Mouse (Mus musculus) small intestine, adult 2 months (tissue): ENCODE data around the gene Pik3r5. TPM values are rescaled to one million over a fixed set of nuclear protein-coding genes. Genes with fewer than 3 reads are reported as not detected.

Experiments
- H3K27ac ChIP-seq: fragments of 200-500 bp; 2 replicates; pipeline ENCODE4 v1.5.1; 2012; ENCODE audit warnings: low read depth, low read length, control low read depth, inconsistent platforms; ENCODE audit not compliant: insufficient read depth
- H3K27me3 ChIP-seq: fragments of 200-500 bp; 2 replicates; pipeline ENCODE4 v1.6.1; 2012; ENCODE audit warnings: mild to moderate bottlenecking, moderate library complexity, low read length, inconsistent platforms; ENCODE audit not compliant: control insufficient read depth, insufficient read depth
- H3K36me3 ChIP-seq: fragments of 200-500 bp; 2 replicates; pipeline ENCODE4 v1.6.1; 2012; ENCODE audit warnings: mild to moderate bottlenecking, low read length, control low read depth, inconsistent platforms; ENCODE audit not compliant: control insufficient read depth, insufficient read depth
- H3K4me1 ChIP-seq: fragments of 200-500 bp; 2 replicates; pipeline ENCODE4 v1.6.1; 2012; ENCODE audit warnings: low read length, inconsistent platforms, mixed read lengths; ENCODE audit not compliant: control insufficient read depth, insufficient read depth, insufficient read length
- H3K4me3 ChIP-seq: fragments of 200-500 bp; 2 replicates; pipeline ENCODE4 v1.5.1; 2012; ENCODE audit warnings: low read depth, mild to moderate bottlenecking, control low read depth, inconsistent platforms, low read length, moderate library complexity
- CTCF ChIP-seq: fragments of 200-500 bp; IDR thresholded peaks from 2 replicates; pipeline ENCODE4 v1.5.1; 2012; ENCODE audit warnings: low read depth, mild to moderate bottlenecking, control low read depth, inconsistent platforms, low read length, moderate library complexity, mixed read lengths; ENCODE audit not compliant: insufficient replicate concordance, insufficient read length; ENCODE audit errors: extremely low read depth
- POLR2A ChIP-seq: fragments of 200-500 bp; IDR thresholded peaks from 2 replicates; pipeline ENCODE4 v1.6.1; 2012; ENCODE audit warnings: low read depth, mild to moderate bottlenecking, control low read depth, inconsistent platforms, low read length, moderate library complexity
- WGBS: fragments of 180-500 bp; shearing (Covaris S2); methylation state at CpG from one replicate; pipeline ENCODE4 v1.1.7; 2018; 5-methylcytosine and 5-hydroxymethylcytosine counted together
- polyA plus RNA-seq: library from polyadenylated mRNA; depleted of rRNA; stranded (reverse); fragments of >200 nt; gene quantifications from 2 replicates; pipeline ENCODE4 v1.2.3, GENCODE M21; 2012

The Pik3r5 gene
- polyA plus RNA-seq, 1 experiment = 8.9 TPM

GRCm38 (mm10) chr11:68393897-68394490, 37.9 kb upstream of the Pik3r5 start:
- H3K27ac ChIP-seq = no peak overlapping the region
- H3K36me3 ChIP-seq = no peaks in the 10 kb centered on the region
- H3K27me3 ChIP-seq = peaks cover 28% of the 10 kb centered on the region
- no peaks in the 10 kb centered on the region for H3K4me1 ChIP-seq
- TF ChIP-seq CTCF (no peak), POLR2A (no peak)
- 37% methylated on average over 2 of the region's 2 CpGs for WGBS
- no peak overlapping the region for H3K4me3 ChIP-seq

- TF ChIP-seq CTCF (no peak), POLR2A (no peak)
- WGBS = 42% methylated on average over 4 of the region's 4 CpGs
- H3K4me3 ChIP-seq = no peak overlapping the region
- H3K27me3 ChIP-seq = peaks cover 30% of the 10 kb centered on the region
- no peaks in the 10 kb centered on the region; the same call in 1 of the 2 replicates for H3K4me1 ChIP-seq
- H3K36me3 ChIP-seq = no peaks in the 10 kb centered on the region
- H3K27ac ChIP-seq = no peak overlapping the region
These were observed 37.2 kb upstream of the Pik3r5 start for GRCm38 (mm10) chr11:68394749-68395148.

GRCm38 (mm10) chr11:68395546-68395945, 36.4 kb upstream of the Pik3r5 start:
- TF ChIP-seq CTCF (no peak), POLR2A (no peak)
- no peaks in the 10 kb centered on the region for H3K36me3 ChIP-seq
- H3K27me3 ChIP-seq = peaks cover 32% of the 10 kb centered on the region
- H3K4me1 ChIP-seq = no peaks in the 10 kb centered on the region; the same call in 1 of the 2 replicates
- H3K27ac ChIP-seq = no peak overlapping the region
- H3K4me3 ChIP-seq = no peak overlapping the region
- WGBS = 74% methylated on average over 5 of the region's 5 CpGs

- Histone ChIP-seq H3K4me3 (peak overlapping the region; percentile 56), H3K4me1 (no peaks in the 10 kb centered on the region; the same call in 1 of the 2 replicates), H3K27ac (no peak overlapping the region), H3K27me3 (peaks cover 27% of the 10 kb centered on the region), H3K36me3 (no peaks in the 10 kb centered on the region)
- TF ChIP-seq POLR2A = no peak
- 29% methylated on average over 24 of the region's 24 CpGs for WGBS
These were observed 32.9 kb upstream of the Pik3r5 start for GRCm38 (mm10) chr11:68398891-68399547.

- no peaks in the 10 kb centered on the region for H3K36me3 ChIP-seq
- no peaks in the 10 kb centered on the region; the same call in 1 of the 2 replicates for H3K4me1 ChIP-seq
- no peak overlapping the region for H3K27ac ChIP-seq
- peak overlapping the region; percentile 56 for H3K4me3 ChIP-seq
- peaks cover 27% of the 10 kb centered on the region for H3K27me3 ChIP-seq
- under 1% methylated on average over 47 of the region's 47 CpGs for WGBS
- TF ChIP-seq CTCF (no peak), POLR2A (no peak)
These were observed 32.3 kb upstream of the Pik3r5 start for GRCm38 (mm10) chr11:68399548-68400020.

GRCm38 (mm10) chr11:68400021-68400671, 31.8 kb upstream of the Pik3r5 start:
- 1% methylated on average over 54 of the region's 57 CpGs for WGBS
- Histone ChIP-seq H3K4me1 (no peaks in the 10 kb centered on the region; the same call in 1 of the 2 replicates), H3K4me3 (peak overlapping the region; percentile 56), H3K36me3 (no peaks in the 10 kb centered on the region), H3K27ac (no peak overlapping the region), H3K27me3 (peaks cover 27% of the 10 kb centered on the region)
- TF ChIP-seq POLR2A = no peak
- 0 out of 2 replicates have a peak, but pooled peaks have one; percentile 19 for TF ChIP-seq CTCF

GRCm38 (mm10) chr11:68400727-68401219, 31.1 kb upstream of the Pik3r5 start, which contains the start of gene Ntn1:
Gene Ntn1, minus strand, starts transcription at chr11:68400823.
- Histone ChIP-seq H3K4me1 (no peaks in the 10 kb centered on the region; the same call in 1 of the 2 replicates), H3K4me3 (peak within 1 kb of the TSS; percentile 56), H3K27ac (no peak within 1 kb of the TSS), H3K27me3 (peaks cover 27% of the 10 kb centered on the region), H3K36me3 (no peaks in the 10 kb centered on the region)
- WGBS = 18% methylated on average over 11 of the region's 11 CpGs
- TF ChIP-seq POLR2A = no peak
- TF ChIP-seq CTCF = no peak
